Mouse (Mus musculus) urinary bladder, postnatal 25 days (tissue): Measurements from ENCODE around the gene Gchfr.

Experiments
- DNase-seq: peaks from one replicate; pipeline ENCODE4 v3.0.0; 2022; ENCODE audit warnings: low spot score

The Gchfr gene

DNA sequence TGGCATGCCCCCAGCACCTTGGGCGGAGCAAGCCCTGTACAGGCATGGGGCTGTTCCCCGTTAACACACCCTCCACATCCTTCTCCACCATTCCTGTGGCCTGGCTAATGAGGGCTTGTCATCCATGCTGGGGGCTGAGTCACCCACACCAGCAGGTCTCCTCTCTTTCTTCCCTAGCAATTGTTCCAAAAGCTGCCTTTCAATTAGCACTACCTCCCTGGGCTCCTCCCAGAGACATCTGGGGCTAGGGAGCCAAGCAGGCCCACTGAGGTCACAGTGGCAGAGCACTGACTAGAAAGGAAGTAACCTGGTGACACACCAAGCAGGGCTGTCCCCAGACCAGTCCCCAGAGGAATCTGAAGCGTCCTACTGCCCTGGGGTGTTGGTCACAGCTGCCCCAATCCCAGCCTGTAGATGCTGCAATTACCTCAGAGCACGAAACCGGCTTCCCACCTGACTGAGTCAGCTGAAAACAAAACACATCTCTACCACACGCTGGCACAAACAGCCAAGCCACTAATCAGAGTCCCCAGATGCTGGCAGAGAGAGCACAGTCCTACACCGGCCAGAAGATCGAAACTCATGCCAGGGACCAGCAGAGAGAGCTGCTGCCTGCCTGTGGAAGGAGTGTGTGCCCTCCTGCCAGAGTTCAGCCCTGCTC is 6.5 kb downstream of the Gchfr start, which contains the start of gene Gm14137:
Gene Gm14137, plus strand, starts transcription at position 519 of the 661 bp plus-strand sequence.
- no peak for DNase-seq

GRCm38 (mm10) chr2:119174866-119175265 is 7.3 kb downstream of the Gchfr start:
- no peak for DNase-seq

DNA sequence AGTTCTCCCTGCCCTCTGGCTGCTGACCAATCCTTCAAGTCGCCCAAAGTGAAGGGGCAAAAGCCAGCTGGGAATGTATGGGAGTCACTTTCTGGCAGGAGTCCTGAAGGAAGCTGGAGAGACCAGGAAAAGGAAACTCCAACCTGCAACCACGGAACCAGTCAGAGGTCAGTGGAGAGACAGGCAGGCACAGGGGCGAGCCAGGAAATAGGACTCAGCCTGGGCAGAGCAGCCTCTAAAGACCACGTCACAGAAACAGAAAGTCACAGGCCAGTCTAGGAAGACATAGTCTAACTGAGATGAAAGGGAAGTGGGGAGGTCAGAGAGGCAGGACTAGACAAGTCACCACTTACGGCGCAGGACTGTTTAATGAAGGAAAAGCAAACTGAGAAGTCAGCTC is 8.0 kb downstream of the Gchfr start:
- no peak for DNase-seq

- DNase-seq, result no peak
These were observed 9.2 kb downstream of the Gchfr start for GRCm38 (mm10) chr2:119176761-119177160.

- DNase-seq, result no peak
These were observed 9.9 kb downstream of the Gchfr start for GRCm38 (mm10) chr2:119177384-119177939.

- no peak for DNase-seq
These were observed 15.3 kb downstream of the Gchfr start for GRCm38 (mm10) chr2:119182914-119183313.

- DNase-seq, result peak; percentile 83
These were observed 21.6 kb downstream of the Gchfr start for GRCm38 (mm10) chr2:119189029-119189710.

- no peak for DNase-seq
These were observed 23.4 kb downstream of the Gchfr start for GRCm38 (mm10) chr2:119190969-119191368.

DNA sequence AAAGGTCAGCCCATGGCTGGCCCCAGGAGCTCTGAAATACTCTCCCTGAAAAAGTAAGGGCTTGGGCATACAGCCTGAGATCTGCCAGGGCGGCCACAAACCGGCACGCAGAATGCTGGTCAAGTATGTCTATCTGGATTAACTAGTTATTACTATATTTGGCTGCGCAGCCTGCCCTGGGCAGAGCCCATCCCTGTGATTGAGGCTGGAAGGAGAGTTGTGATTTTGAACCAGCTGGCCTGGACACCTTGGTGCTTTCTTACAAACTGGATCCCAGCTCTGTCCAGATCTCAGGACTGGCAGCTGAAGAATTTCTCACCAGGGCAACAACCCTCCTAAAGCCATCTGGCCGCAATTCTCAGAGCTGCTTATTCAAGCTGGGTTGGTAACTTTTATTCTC is 26.6 kb downstream of the Gchfr start:
- no peak for DNase-seq

GRCm38 (mm10) chr2:119196316-119197108 is 28.9 kb downstream of the Gchfr start:
- no peak for DNase-seq

DNA sequence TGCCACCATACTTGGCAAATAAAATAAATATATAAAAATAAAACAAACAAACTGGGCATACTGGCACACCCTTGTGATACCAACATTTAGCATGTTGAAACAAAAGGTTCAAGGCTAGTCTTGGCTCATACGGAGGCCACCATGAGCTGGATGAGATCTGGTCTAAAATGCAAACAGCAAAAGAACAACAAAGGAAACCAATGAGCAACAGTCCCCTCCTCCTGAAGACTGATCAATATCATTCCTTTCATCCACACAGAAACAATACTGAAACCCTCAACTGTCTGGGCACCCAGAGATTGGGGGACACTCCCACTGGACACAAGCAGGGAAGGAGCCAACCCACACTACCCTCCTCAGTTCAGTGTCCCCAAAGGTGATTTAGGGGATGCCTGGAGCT is 29.9 kb downstream of the Gchfr start:
- no peak for DNase-seq

- no peak for DNase-seq
These were observed 30.5 kb downstream of the Gchfr start for GRCm38 (mm10) chr2:119198049-119198448.

DNA sequence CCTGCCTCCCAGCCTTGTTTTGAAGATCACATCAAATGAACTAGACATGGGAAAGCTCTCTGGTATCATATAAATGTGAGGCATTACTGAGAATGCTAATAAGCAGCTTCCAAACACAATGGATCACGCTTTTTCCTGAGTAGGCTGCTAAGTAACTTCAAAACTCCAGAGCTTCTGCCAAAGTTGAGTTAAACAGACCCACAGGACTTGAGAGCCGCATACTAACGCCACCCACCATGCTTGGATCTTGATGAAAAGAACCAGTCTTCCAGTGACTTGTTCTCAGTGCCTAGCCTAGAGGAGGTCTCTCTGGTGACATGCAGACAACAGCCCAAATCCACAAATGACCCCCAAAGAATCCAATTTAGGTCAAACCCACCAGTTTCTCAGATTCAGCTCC is 31.4 kb downstream of the Gchfr start:
- DNase-seq, result no peak

- DNase-seq, result no peak
These were observed 35.4 kb downstream of the Gchfr start for GRCm38 (mm10) chr2:119202914-119203453.

GRCm38 (mm10) chr2:119203871-119204460 is 36.4 kb downstream of the Gchfr start:
- no peak for DNase-seq

DNA sequence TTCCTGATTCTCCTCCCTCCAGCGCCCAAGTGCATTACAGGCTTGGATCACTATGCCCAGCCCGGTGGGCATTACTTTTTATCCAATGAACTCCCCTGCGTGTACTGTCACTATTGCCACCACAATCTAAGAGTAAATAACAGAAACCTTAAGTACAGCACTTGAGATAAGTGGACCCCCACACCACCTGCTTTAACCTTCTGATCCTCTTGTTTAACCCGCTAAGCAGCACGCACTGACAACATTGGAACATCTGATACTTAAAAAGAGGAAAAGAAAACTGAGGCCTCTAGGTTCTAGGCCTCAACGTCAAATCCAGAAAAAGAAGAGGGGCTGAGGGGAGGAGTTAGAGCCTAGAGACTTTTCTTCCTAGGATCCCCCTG is 40.4 kb downstream of the Gchfr start:
- DNase-seq, result no peak

GRCm38 (mm10) chr2:119208344-119209175 is 41.0 kb downstream of the Gchfr start, which contains the start of the genes Zfyve19 and Dnajc17:
Gene Zfyve19 (plus strand): TSS chr2:119208617.
Gene Dnajc17 (minus strand): TSS chr2:119208795.
- peak; percentile 84 for DNase-seq

DNA sequence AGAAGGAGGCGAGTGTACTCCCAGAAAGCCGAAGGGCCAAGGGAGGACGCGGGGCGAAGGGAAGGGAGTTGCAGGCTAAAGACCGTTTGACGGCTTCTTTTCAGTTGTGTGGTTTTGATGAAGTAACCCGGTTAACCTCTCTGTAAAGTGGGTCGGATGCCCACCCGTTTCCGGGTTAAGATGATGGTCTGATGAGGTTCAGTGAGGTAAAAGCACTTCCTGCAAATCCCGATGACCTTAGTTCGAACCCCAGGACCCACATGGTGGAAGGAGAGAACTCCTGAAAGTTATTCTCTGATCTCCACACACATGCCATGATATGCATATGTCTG is 41.6 kb downstream of the Gchfr start:
- no peak for DNase-seq
